Mouse (Mus musculus): ENCODE results near the gene Hoxd12.

Hoxd12 gene

DNA sequence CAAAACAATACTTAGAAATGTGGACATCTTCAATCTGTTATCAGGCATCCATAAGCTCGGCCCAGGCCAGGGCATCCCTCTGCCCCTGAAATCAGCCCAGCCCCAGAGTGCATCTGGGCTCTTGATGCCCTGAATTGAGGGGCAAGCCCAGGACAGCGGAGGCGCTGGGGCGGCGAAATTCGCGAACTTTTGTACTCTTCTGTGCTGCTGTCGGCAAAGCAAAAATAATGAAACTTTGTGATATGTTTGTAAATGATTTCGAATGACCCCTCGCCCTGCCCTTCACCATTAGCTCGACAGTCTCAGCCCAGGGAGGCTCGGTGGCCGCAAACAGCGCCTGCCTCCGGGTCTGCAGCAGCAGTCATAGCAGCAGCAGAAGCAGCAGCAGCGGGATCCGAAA lies 50.4 kb downstream of the Hoxd12 start:
- in situ Hi-C loops (cut with MseI, MboI) = loop anchor here in 1 of 2 experiments (10.0 kb wide), 1 partner anchor 240 kb away; no protein-coding TSS in a partner anchor

DNA sequence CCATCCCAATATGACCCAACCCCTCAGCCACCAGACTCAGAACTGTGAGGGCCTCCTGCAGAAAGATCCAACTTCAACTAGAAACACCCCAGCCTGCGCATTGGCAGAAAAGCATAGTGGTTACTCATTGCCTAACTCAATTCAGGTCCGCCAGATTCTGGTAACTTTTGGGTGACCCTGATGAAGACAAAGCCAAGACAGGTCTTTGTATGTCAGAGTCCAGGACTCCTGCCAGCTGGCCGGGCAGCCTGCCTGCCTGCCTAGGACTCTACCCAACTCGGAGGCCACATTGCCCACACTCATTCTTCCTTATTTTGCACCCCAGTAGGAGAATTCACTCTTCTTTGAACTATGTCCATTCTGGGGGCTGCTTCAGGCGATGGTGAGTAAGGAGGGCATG lies 51.7 kb downstream of the Hoxd12 start, which contains the start of gene Gm28230:
Gene Gm28230 (plus strand): TSS at position 178 of the 400 bp plus-strand sequence.
- in situ Hi-C loops (cut with MseI, MboI) = loop anchor here in 1 of 2 experiments (10.0 kb wide), 1 partner anchor 238 kb away; no protein-coding TSS in a partner anchor

DNA sequence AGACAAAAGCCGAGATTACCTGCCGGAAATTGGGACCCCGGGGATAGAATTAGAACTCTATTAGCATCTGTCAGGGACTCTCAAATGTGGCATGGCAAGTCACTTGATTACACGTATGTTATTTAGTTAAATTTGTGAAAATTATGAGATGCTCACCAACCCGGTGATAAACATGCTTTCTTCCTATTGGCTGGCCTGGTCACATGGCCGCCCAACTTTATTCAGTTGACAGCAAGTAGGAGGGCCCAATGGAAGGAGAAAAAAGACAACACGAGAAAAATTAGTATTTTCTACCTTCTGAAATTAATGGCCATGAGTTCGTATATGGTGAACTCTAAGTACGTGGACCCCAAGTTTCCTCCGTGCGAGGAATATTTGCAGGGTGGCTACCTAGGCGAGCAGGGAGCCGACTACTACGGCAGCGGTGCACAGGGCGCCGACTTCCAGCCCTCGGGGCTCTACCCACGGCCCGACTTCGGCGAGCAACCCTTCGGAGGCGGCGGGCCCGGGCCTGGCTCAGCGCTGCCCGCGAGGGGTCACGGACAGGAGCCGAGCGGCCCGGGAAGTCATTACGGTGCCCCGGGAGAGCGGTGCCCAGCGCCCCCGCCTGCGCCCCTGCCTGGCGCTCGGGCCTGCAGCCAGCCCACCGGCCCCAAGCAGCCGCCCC lies 52.3 kb downstream of the Hoxd12 start:
- in situ Hi-C loops (cut with MseI, MboI) = loop anchor here in 1 of 2 experiments (10.0 kb wide), 1 partner anchor 238 kb away; no protein-coding TSS in a partner anchor
